ENCODE assay signal across 7 mouse cellular contexts in genomic region chr10:96263544-96263943, GRCm38 (mm10).
A peak's percentile ranks its signal among the peaks of the same experiment; 100 is the strongest.
DNase-seq lines count a peak whose midpoint lies in the region; ATAC-seq and TF ChIP-seq lines count a peak whose summit lies in the region.

No protein-coding gene starts in this region.

- peak overlapping the region; percentile 24; the same call in 1 of the 2 replicates for H3K4me2 ChIP-seq in lung, embryonic 15.5 days

- H3K4me3 ChIP-seq in lung, adult 2 months (replicated peaks; ENCODE audit: extremely low read depth, low read depth, low read length), result no peak overlapping the region
- H3K4me3 ChIP-seq in lung, embryonic 15.5 days, result no peak overlapping the region

- H3K27me3 ChIP-seq in lung, embryonic 15.5 days, result no peaks in the 10 kb centered on the region

- no peak; the same call in 1 of the 2 replicates for ATAC-seq in lung, embryonic 15.5 days (ENCODE audit: borderline replicate concordance, extremely low read depth, low FRiP score, low TSS enrichment)
- no peak for ATAC-seq in inflammation-experienced regulatory T-cells, adult 6 months

- H3K4me1 ChIP-seq in lung, adult 2 months (ENCODE audit: control insufficient read depth, insufficient read depth, low read length), result peaks cover 4% of the 10 kb centered on the region; the same call in 1 of the 2 replicates
- peaks cover 46% of the 10 kb centered on the region for H3K4me1 ChIP-seq in lung, embryonic 15.5 days

- peak; percentile 12 for DNase-seq in lung, adult 2 months
- no peak for DNase-seq in lung, postnatal 25 days (ENCODE audit: low spot score)
- peak; percentile 61 for DNase-seq in embryo, embryonic 9.5 days (ENCODE audit: extremely low spot score)
- DNase-seq in heart, postnatal 10 days, result peak; percentile 26 to 35
- no peak for DNase-seq in urinary bladder, postnatal 25 days (ENCODE audit: low spot score)

- no peaks in the 10 kb centered on the region for H3K36me3 ChIP-seq in lung, embryonic 15.5 days

- no peak for TF ChIP-seq POLR2A in lung, adult 2 months (IDR thresholded peaks at IDR 0.05; ENCODE audit: borderline replicate concordance, extremely low read depth, low read depth, low read length)

- no peaks in the 10 kb centered on the region for H3K9me3 ChIP-seq in lung, embryonic 15.5 days

- no peak overlapping the region for H3K9ac ChIP-seq in lung, embryonic 15.5 days

- intact Hi-C loops in heart, postnatal 10 days (cut with DNase I), result no loop called here

- peak overlapping the region; percentile 89 for H3K27ac ChIP-seq in lung, embryonic 15.5 days

- no peak for TF ChIP-seq CTCF in lung, adult 2 months (IDR thresholded peaks at IDR 0.05; ENCODE audit: insufficient read depth, low read length)

- 22% methylated on average over 7 of the region's 7 CpGs for WGBS in lung, adult 2 months
- WGBS in lung, embryonic 15.5 days, result 7% methylated on average over 7 of the region's 7 CpGs

Comparison
In these comparisons a context has a peak if more than half of its experiments do, and no peak if none do; other contexts are left out.
1. DNase-seq: peak in lung, adult 2 months (single experiment), embryo, embryonic 9.5 days (single experiment) and heart, postnatal 10 days (2 of 2); none in lung, postnatal 25 days (single experiment) and urinary bladder, postnatal 25 days (single experiment).